Mouse (Mus musculus) B cell, adult 2 months (primary cell): ENCODE data around the gene Zfp735.

Source experiments
- DNase-seq, 2 experiments: peaks; one replicate each; pipeline ENCODE4 v3.0.0; 2022

Zfp735 gene

DNA sequence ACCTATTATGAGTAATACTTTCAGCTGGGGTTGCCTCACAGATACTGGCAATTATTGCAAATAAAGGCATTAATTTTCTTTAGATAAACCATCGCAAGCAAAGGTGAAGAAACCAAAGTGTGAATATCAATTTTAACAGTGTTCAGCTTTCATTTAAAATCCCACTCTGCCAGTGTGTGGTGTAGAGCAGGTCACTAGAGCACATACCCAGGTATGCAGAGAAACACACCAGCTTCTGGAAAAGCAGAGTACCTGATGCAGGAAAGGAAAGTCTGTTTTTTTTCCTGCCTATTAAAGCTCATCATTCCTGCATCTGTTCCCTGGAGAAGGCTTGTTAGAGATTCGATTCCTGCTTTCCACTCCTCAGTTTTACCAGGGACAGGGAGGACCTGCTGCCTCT is at the start of gene Zfp735:
Gene Zfp735 (plus strand): TSS at position 301 of the 400 bp plus-strand sequence.
- DNase-seq = no peak

DNA sequence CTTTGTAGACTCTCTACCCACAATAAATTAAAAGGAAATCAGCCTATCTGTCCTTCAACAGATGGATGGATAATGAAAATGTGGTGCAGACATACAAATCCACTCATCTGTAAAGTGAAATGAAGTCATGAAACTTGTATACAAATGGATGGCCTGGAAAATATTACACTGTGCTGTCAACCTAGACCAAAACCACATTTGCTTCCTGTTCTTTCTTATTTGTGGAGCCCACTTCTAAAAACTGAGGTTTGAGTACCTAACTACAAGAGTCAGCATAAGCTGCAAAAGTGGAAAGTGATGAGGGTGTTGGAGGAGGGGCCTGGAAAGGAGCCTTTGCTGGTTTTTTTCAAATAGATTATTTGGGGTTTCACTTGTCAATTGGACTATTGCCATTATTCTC is 70.5 kb downstream of the Zfp735 start:
- no peak for DNase-seq
